Mouse (Mus musculus): ENCODE results near the gene Rmdn2.

The Rmdn2 gene

DNA sequence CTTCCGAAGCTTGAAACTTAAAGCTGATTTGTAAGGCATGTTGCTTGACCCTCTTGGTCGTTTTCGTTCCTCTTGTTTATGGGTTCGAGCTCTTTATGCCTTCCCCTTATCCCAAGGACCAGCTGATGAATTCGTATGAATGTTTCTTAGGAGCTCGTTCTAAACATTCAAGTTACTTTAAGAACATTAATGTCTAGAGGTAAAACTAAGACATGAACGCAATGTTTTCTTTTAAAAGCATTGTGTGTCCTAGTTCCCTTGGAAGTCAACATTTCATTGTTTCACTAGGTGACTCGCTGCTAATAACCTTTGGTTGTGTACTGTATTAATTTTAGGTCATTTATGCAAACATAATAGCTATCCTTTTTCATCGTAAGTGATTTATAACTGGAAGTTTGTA is 4.2 kb downstream of the Rmdn2 start:
- DNase-seq (ENCODE audit: low read depth), result no peak

- peak; percentile 6 for DNase-seq (ENCODE audit: low read depth)
These were observed 5.0 kb downstream of the Rmdn2 start for GRCm38 (mm10) chr17:79616621-79617020.

GRCm38 (mm10) chr17:79618455-79618854 is 6.8 kb downstream of the Rmdn2 start:
- DNase-seq (ENCODE audit: low read depth), result no peak

DNA sequence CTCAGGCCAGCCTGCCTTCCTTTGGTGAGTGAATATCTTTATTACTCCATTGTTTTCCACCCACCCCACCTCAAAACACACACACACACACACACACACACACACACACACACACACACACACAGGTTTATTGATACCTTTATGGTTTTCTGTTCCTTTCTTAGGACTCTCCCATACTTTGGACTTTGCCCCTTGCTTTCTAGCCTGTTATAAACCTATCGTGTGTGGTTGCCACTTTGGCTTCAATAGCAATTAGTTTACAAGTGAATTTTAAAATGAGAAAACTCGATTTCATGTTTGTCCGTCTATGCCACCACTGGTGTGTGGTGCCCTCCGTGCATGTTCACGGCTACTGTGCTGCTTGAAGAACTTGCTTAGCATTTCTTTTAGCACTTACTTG is 7.3 kb downstream of the Rmdn2 start:
- no peak for DNase-seq (ENCODE audit: low read depth)

DNA sequence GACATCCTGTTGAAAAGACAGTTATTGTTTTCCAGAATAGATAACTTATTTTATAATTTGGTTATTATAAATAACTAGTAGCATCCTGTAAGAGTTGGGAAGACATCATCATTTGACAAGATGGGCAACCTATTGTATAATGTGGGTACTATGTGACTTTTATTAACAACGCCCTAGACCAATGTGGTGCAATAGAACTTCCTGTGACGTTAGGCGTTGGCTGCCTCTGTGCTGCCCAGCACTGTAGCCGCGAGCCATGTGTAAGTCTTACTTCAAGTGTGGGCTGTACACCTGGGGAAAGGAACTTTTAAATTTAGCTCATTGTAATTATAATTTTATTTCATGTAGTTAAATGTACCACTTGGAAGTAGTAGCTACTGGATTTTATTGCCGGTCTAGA is 10.4 kb downstream of the Rmdn2 start:
- DNase-seq (ENCODE audit: low read depth), result no peak

DNA sequence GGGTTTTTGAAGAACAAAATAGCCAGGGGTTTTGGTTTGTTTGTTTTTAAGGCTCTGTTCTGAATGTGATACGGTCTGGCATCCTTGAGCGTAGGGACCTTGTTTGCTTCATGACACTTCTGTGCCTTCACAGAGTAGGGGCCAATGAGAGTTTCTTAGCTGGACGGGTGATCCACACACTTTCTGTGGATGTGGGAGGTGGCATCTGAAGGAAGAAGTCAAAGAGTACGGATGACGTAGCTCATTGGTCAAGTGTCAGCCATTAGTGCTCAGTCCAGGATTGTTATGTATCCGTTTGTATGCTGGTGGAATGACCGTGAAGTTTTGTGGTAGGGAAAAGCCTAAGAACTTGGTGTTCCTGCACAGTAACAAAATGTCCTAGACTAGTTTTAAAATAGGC is 10.9 kb downstream of the Rmdn2 start:
- no peak for DNase-seq (ENCODE audit: low read depth)

DNA sequence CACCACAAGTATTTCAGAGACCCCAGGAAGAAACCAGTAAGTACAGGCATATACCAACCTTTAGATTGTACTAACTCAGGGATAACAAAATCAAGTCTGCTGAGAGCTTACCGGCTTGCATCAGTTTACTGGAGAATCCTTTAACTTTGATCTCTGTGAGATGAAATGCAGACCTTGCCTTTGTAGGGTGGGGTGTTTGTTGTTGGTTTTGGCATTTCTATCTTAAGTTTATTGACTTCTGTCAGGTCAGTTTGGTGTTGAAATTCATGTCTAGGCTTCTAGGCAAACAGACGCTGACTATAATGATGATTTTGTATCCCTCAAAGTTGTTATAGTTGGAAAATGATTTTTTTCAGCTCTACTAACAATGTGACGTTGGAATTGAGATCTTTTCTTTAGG is 12.2 kb downstream of the Rmdn2 start:
- no peak for DNase-seq (ENCODE audit: low read depth)

- DNase-seq (ENCODE audit: low read depth), result no peak
These were observed 14.7 kb downstream of the Rmdn2 start for GRCm38 (mm10) chr17:79626241-79626816.

GRCm38 (mm10) chr17:79649893-79650292 is 38.2 kb downstream of the Rmdn2 start:
- no peak for DNase-seq (ENCODE audit: low read depth)

DNA sequence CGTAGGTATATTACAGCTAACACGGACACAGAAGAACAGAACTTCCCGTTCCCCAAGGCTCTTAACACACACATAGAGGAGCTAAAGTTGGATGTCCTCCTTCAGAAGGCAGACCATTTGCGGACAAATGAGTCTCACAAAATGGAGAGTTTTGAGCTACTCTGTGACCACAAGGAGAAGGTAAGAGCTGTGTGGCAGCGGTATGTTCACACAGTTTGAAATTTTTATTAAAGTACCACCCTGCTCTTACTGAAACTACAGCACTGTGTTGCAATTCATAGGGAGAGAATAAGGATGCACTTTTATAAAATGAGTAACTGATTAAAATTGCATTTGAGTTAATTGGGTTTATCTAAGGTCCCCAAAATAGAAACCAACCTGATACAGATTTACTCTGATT is 38.6 kb downstream of the Rmdn2 start:
- no peak for DNase-seq (ENCODE audit: low read depth)

- no peak for DNase-seq (ENCODE audit: low read depth)
These were observed 41.5 kb downstream of the Rmdn2 start for GRCm38 (mm10) chr17:79653171-79653570.

- no peak for DNase-seq (ENCODE audit: low read depth)
These were observed 42.5 kb downstream of the Rmdn2 start for GRCm38 (mm10) chr17:79654187-79654586.

- no peak for DNase-seq (ENCODE audit: low read depth)
These were observed 46.1 kb downstream of the Rmdn2 start for GRCm38 (mm10) chr17:79657785-79658184.

DNA sequence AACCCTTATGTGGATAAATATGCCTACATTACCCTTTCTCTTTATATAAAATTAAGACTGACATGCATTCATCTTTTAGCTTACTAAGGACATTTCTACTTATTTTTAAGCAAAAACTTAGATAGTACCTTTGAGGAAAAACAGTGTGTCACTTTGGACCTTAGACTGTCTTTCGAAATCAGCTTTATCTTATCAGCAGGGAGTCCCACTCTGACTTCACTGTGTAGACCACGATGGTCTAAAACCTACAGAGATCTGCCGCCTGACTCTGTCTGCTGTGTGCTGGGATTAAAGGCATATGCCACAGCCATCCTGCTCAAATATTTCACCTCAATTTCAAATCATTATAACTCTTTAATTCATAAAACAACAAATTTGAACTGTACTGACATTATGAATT is 46.8 kb downstream of the Rmdn2 start:
- no peak for DNase-seq (ENCODE audit: low read depth)

- DNase-seq (ENCODE audit: low read depth), result no peak
These were observed 47.2 kb downstream of the Rmdn2 start for GRCm38 (mm10) chr17:79658863-79659262.

DNA sequence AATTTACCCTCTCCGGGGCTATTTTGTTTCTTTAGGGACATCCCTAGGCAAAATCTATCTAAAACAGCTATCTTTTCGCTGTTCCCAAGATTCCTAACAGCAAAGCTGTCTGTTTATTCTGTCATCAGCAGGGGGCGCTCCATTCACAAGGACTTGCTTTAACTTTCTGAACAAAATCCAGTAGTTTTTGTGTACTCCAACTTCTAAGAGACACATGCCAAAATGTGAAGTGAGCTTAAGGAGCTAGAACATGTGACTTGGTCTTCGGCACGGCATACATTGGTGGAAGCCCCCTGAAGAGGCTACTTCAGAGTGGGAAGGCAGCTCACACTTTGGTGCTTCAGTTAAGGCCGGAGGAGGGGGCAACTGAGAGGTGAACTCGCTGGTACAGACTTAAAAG is 49.7 kb downstream of the Rmdn2 start:
- peak; percentile 73 for DNase-seq (ENCODE audit: low read depth)

- no peak for DNase-seq (ENCODE audit: low read depth)
These were observed 50.2 kb downstream of the Rmdn2 start for GRCm38 (mm10) chr17:79661848-79662247.

GRCm38 (mm10) chr17:79663393-79664105 is 51.9 kb downstream of the Rmdn2 start:
- DNase-seq (ENCODE audit: low read depth), result peak; percentile 64

DNA sequence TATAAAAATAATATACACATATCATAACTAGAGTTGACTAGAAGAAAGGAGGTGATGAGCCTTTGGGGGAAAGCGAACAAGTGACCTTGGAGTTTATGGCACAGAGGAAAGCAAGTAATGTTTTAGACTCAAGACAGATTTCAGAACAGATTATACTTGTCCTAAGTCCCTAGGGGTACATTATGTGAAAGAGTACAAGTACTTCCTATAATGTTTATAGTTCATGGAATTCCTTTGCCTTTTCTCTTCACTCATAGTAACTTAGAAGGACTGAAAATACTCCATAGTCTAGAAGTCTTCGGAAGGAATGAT is 52.4 kb downstream of the Rmdn2 start:
- no peak for DNase-seq (ENCODE audit: low read depth)

GRCm38 (mm10) chr17:79670837-79671236 is 59.2 kb downstream of the Rmdn2 start:
- DNase-seq (ENCODE audit: low read depth), result no peak

- no peak for DNase-seq (ENCODE audit: low read depth)
These were observed 83.4 kb downstream of the Rmdn2 start for GRCm38 (mm10) chr17:79695106-79695505.

- no peak for DNase-seq (ENCODE audit: low read depth)
These were observed 83.9 kb downstream of the Rmdn2 start for GRCm38 (mm10) chr17:79695541-79695940.

- no peak for DNase-seq (ENCODE audit: low read depth)
These were observed 87.5 kb downstream of the Rmdn2 start for GRCm38 (mm10) chr17:79699197-79699596.

DNA sequence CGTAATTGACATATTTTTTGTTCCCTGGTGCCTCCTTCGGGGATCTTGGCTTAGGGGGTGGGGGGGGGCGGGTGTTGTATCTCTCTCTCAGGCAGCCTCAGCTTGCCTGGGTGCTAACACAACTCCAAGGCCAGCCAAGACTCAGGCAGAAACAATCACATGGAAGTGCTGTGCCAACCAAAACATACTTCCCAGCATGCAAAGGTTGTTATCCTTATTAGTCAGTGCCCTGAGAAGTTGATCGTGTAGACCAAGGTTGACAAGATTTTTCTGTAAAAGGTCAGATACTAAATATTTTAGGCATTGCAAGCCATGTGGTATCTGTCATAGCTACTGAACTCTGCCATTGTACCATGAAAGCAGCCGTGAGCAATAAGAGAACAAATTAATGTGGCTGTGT is 89.2 kb downstream of the Rmdn2 start:
- no peak for DNase-seq (ENCODE audit: low read depth)

Data from naive thymus-derived CD4-positive, alpha-beta T cell, adult 2 months (primary cell).